Mouse (Mus musculus): ENCODE measurements at regions not wholly inside any gene's neighbourhood (a gene's known extent, or its start where the extent isn't known, plus 50 kb on each side); places are given as distances from the start of the nearest gene placed in this dataset.

GRCm38 (mm10) chr13:44212936-44213335 is 428.4 kb downstream of the Cd83 start:
- 24% methylated on average over 11 of the region's 11 CpGs for WGBS
- no peaks in the 10 kb centered on the region for H3K36me3 ChIP-seq (ENCODE audit: control insufficient read depth, insufficient read depth, low read length)
- no peaks in the 10 kb centered on the region for H3K4me1 ChIP-seq (ENCODE audit: control insufficient read depth, insufficient read depth, low read length)
- no peaks in the 10 kb centered on the region for H3K9me3 ChIP-seq (ENCODE audit: control insufficient read depth, low read length)
- no peak overlapping the region for H3K27ac ChIP-seq (ENCODE audit: low read length)
- no peaks in the 10 kb centered on the region for H3K27me3 ChIP-seq (replicated peaks; ENCODE audit: control insufficient read depth, insufficient read depth, low read length)
- H3K4me2 ChIP-seq (ENCODE audit: low read depth, low read length), result no peak overlapping the region
- no peak overlapping the region for H3K4me3 ChIP-seq (ENCODE audit: low read length)
- no peak for ATAC-seq
- H3K9ac ChIP-seq (ENCODE audit: low read depth, low read length), result no peak overlapping the region

GRCm38 (mm10) chr13:44218266-44218665 is 433.7 kb downstream of the Cd83 start:
- Histone ChIP-seq H3K27me3 (replicated peaks; ENCODE audit: control insufficient read depth, insufficient read depth, low read length) (no peaks in the 10 kb centered on the region), H3K36me3 (ENCODE audit: control insufficient read depth, insufficient read depth, low read length) (no peaks in the 10 kb centered on the region), H3K4me3 (ENCODE audit: low read length) (no peak overlapping the region), H3K4me2 (ENCODE audit: low read depth, low read length) (no peak overlapping the region), H3K27ac (ENCODE audit: low read length) (no peak overlapping the region), H3K4me1 (ENCODE audit: control insufficient read depth, insufficient read depth, low read length) (no peaks in the 10 kb centered on the region), H3K9ac (ENCODE audit: low read depth, low read length) (no peak overlapping the region), H3K9me3 (ENCODE audit: control insufficient read depth, low read length) (no peaks in the 10 kb centered on the region)
- no peak for ATAC-seq
- WGBS, result 52% methylated on average over 8 of the region's 8 CpGs

- no peak overlapping the region for H3K27ac ChIP-seq (ENCODE audit: low read length)
- no peak overlapping the region for H3K9ac ChIP-seq (ENCODE audit: low read depth, low read length)
- no peaks in the 10 kb centered on the region for H3K27me3 ChIP-seq (replicated peaks; ENCODE audit: control insufficient read depth, insufficient read depth, low read length)
- peaks cover 4% of the 10 kb centered on the region; the same call in 1 of the 2 replicates for H3K9me3 ChIP-seq (ENCODE audit: control insufficient read depth, low read length)
- H3K36me3 ChIP-seq (ENCODE audit: control insufficient read depth, insufficient read depth, low read length), result no peaks in the 10 kb centered on the region
- no peak for ATAC-seq
- no peak overlapping the region for H3K4me3 ChIP-seq (ENCODE audit: low read length)
- WGBS, result 32% methylated on average over 5 of the region's 5 CpGs
- H3K4me2 ChIP-seq (ENCODE audit: low read depth, low read length), result no peak overlapping the region
- no peaks in the 10 kb centered on the region for H3K4me1 ChIP-seq (ENCODE audit: control insufficient read depth, insufficient read depth, low read length)
These were observed 437.1 kb downstream of the Cd83 start for GRCm38 (mm10) chr13:44221721-44222120.

- no peak for ATAC-seq
- no peak overlapping the region for H3K4me2 ChIP-seq (ENCODE audit: low read depth, low read length)
These were observed 437.8 kb downstream of the Cd83 start for GRCm38 (mm10) chr13:44222335-44222734.

GRCm38 (mm10) chr13:44227706-44228459 is 443.3 kb downstream of the Cd83 start:
- no peak for ATAC-seq
- H3K4me1 ChIP-seq (ENCODE audit: control insufficient read depth, insufficient read depth, low read length), result peaks cover 6% of the 10 kb centered on the region; the same call in 1 of the 2 replicates
- H3K9ac ChIP-seq (ENCODE audit: low read depth, low read length), result peak overlapping the region; percentile 1; the same call in 1 of the 2 replicates
- WGBS, result 75% methylated on average over 14 of the region's 14 CpGs
- no peaks in the 10 kb centered on the region for H3K27me3 ChIP-seq (replicated peaks; ENCODE audit: control insufficient read depth, insufficient read depth, low read length)
- H3K4me2 ChIP-seq (ENCODE audit: low read depth, low read length), result no peak overlapping the region
- H3K27ac ChIP-seq (ENCODE audit: low read length), result peak overlapping the region; percentile 5; the same call in 1 of the 2 replicates
- H3K9me3 ChIP-seq (ENCODE audit: control insufficient read depth, low read length), result peaks cover 4% of the 10 kb centered on the region; the same call in 1 of the 2 replicates
- H3K36me3 ChIP-seq (ENCODE audit: control insufficient read depth, insufficient read depth, low read length), result no peaks in the 10 kb centered on the region
- H3K4me3 ChIP-seq (ENCODE audit: low read length), result no peak overlapping the region

More at GRCm38 (mm10) chr13:44222335-44222734, 437.8 kb downstream of the Cd83 start:
- H3K9me3 ChIP-seq (ENCODE audit: control insufficient read depth, low read length), result peaks cover 4% of the 10 kb centered on the region; the same call in 1 of the 2 replicates
- no peak overlapping the region for H3K9ac ChIP-seq (ENCODE audit: low read depth, low read length)
- H3K27ac ChIP-seq (ENCODE audit: low read length), result no peak overlapping the region
- H3K27me3 ChIP-seq (replicated peaks; ENCODE audit: control insufficient read depth, insufficient read depth, low read length), result no peaks in the 10 kb centered on the region
- no peaks in the 10 kb centered on the region for H3K4me1 ChIP-seq (ENCODE audit: control insufficient read depth, insufficient read depth, low read length)
- H3K36me3 ChIP-seq (ENCODE audit: control insufficient read depth, insufficient read depth, low read length), result no peaks in the 10 kb centered on the region
- H3K4me3 ChIP-seq (ENCODE audit: low read length), result no peak overlapping the region

GRCm38 (mm10) chr13:44228540-44229135 is 444.1 kb downstream of the Cd83 start:
- H3K36me3 ChIP-seq (ENCODE audit: control insufficient read depth, insufficient read depth, low read length), result no peaks in the 10 kb centered on the region
- no peak overlapping the region; the same call in 1 of the 2 replicates for H3K4me3 ChIP-seq (ENCODE audit: low read length)
- H3K9ac ChIP-seq (ENCODE audit: low read depth, low read length), result peak overlapping the region; percentile 1; the same call in 1 of the 2 replicates
- peak overlapping the region; percentile 28; the same call in 1 of the 2 replicates for H3K4me2 ChIP-seq (ENCODE audit: low read depth, low read length)
- ATAC-seq, result peak; percentile 55; the same call in 1 of the 2 replicates
- H3K9me3 ChIP-seq (ENCODE audit: control insufficient read depth, low read length), result peaks cover 4% of the 10 kb centered on the region; the same call in 1 of the 2 replicates
- H3K27ac ChIP-seq (ENCODE audit: low read length), result peak overlapping the region; percentile 5; the same call in 1 of the 2 replicates
- WGBS, result 18% methylated on average over 16 of the region's 16 CpGs
- H3K27me3 ChIP-seq (replicated peaks; ENCODE audit: control insufficient read depth, insufficient read depth, low read length), result no peaks in the 10 kb centered on the region
- H3K4me1 ChIP-seq (ENCODE audit: control insufficient read depth, insufficient read depth, low read length), result peaks cover 6% of the 10 kb centered on the region; the same call in 1 of the 2 replicates

- Histone ChIP-seq H3K27ac (ENCODE audit: low read length) (no peak overlapping the region), H3K36me3 (ENCODE audit: control insufficient read depth, insufficient read depth, low read length) (no peaks in the 10 kb centered on the region), H3K4me1 (ENCODE audit: control insufficient read depth, insufficient read depth, low read length) (peaks cover 6% of the 10 kb centered on the region; the same call in 1 of the 2 replicates), H3K4me3 (ENCODE audit: low read length) (no peak overlapping the region), H3K9ac (ENCODE audit: low read depth, low read length) (no peak overlapping the region), H3K9me3 (ENCODE audit: control insufficient read depth, low read length) (peaks cover 4% of the 10 kb centered on the region; the same call in 1 of the 2 replicates), H3K27me3 (replicated peaks; ENCODE audit: control insufficient read depth, insufficient read depth, low read length) (no peaks in the 10 kb centered on the region), H3K4me2 (ENCODE audit: low read depth, low read length) (peak overlapping the region; percentile 28; the same call in 1 of the 2 replicates)
- 16% methylated on average over 7 of the region's 7 CpGs for WGBS
- ATAC-seq, result peak; percentile 36
These were observed 444.6 kb downstream of the Cd83 start for GRCm38 (mm10) chr13:44229136-44229611.

- no peak overlapping the region for H3K9ac ChIP-seq (ENCODE audit: low read depth, low read length)
- no peaks in the 10 kb centered on the region for H3K27me3 ChIP-seq (replicated peaks; ENCODE audit: control insufficient read depth, insufficient read depth, low read length)
- H3K4me1 ChIP-seq (ENCODE audit: control insufficient read depth, insufficient read depth, low read length), result peaks cover 6% of the 10 kb centered on the region; the same call in 1 of the 2 replicates
- ATAC-seq, result no peak
- no peak overlapping the region for H3K27ac ChIP-seq (ENCODE audit: low read length)
- 76% methylated on average over 4 of the region's 4 CpGs for WGBS
- H3K4me2 ChIP-seq (ENCODE audit: low read depth, low read length), result no peak overlapping the region
- H3K4me3 ChIP-seq (ENCODE audit: low read length), result no peak overlapping the region
- H3K36me3 ChIP-seq (ENCODE audit: control insufficient read depth, insufficient read depth, low read length), result no peaks in the 10 kb centered on the region
- H3K9me3 ChIP-seq (ENCODE audit: control insufficient read depth, low read length), result no peaks in the 10 kb centered on the region
These were observed 446.8 kb downstream of the Cd83 start for GRCm38 (mm10) chr13:44231403-44231802.

Measured in intestine, embryonic 16.5 days (tissue).